Mouse (Mus musculus) thymus, postnatal 0 days (tissue): ENCODE measurements around the gene Ankrd12. TPM values are rescaled to one million over a fixed set of nuclear protein-coding genes. Genes with fewer than 3 reads are reported as not detected.
A peak's percentile ranks its signal among the peaks of the same experiment; 100 is the strongest.

ENCODE experiments used
- DNase-seq: peaks from one replicate; pipeline ENCODE4 v3.0.0-alpha.2; 2015; ENCODE audit warnings: low spot score
- polyA plus RNA-seq: library from polyadenylated mRNA; unstranded; fragments of >200 nt; fragmentation: Nextera tagmentation; extraction: Ambion mirVana; gene quantifications from 2 replicates; pipeline ENCODE4 v1.2.1, GENCODE M21; 2015

The Ankrd12 gene
- polyA plus RNA-seq = 31.6 and 32.4 TPM in 2 replicates

DNA sequence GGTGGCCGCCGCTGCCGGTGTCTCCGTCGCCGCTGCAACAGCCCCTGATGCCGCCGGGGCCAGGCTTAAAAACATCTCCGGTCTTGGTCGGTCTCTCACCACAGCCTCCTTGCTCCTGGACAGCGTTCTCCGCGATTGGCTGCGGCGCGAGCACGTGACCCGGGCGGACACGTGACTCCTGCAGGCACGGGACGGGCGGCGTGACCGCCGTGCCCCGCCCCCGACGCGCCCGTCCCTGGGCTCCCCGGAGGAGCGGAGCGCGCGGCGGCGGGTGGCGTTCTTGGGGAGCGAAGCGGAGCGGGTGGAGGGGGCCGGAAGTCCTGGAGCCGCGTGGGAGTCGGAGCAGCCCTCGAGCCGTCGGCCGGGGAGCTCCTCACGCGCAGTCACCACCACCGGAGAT lies at the start of gene Ankrd12:
Ankrd12 (minus strand) TSS at position 156 of the 400 bp plus-strand sequence.
- DNase-seq = peak; percentile 95

DNA sequence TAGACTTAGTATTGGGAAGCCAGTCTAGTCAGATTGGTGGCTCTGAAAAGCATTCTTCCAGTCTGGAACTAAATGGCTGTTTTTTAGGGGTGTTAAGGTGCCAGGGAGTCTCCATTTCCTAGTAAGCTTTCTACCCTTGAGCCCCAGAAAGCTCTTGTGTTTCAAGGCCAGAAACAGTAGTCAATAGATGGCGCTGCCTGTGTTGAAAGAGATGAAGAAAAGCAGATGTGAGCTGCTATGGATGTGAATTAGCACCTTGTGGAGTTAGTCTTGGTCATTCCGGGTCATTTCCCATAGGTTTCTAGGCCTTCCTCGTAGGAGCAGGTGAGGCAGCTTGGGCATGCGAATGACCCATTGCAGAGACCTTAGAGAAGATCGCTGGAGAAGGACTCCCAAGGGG lies 48.3 kb upstream of the Ankrd12 start:
- DNase-seq = peak; percentile 45

DNA sequence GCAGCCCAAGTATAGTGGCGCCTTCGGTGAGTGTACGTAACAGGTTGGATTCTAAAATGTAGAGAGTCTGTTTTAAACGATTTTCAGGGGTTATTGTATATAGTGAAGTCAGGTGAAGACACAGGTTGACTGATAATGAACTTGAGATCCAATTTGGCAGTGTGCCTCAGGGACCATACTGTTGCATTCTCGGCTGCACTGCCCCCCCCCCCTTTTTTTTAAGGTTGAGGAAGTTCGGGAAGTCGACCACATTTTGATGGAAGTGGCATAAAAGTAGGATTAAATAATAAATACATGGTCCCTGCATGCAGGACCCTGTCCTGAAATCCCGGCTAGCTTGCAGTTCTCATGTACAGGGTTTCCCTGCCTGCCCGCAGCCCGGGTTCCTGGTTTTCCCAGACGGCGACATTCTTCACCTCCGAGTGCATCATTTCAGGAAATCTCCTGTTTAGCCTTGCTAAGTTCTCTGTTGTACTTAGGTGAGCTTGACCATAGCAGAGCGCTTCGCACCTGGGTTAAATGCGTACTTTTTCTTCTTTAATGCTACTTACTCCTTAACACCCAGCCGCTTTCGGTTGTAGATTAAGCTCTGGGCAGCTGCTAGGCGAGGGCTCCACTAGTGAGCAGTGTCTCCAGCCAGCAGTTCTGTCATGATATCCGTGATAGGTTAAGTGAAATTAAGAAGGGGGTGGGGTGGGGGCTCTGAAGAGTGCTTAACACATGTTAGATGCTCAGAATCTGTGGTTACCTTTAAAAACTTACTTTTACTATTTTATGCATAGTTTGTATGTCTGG lies 47.1 kb upstream of the Ankrd12 start:
- no peak for DNase-seq

DNA sequence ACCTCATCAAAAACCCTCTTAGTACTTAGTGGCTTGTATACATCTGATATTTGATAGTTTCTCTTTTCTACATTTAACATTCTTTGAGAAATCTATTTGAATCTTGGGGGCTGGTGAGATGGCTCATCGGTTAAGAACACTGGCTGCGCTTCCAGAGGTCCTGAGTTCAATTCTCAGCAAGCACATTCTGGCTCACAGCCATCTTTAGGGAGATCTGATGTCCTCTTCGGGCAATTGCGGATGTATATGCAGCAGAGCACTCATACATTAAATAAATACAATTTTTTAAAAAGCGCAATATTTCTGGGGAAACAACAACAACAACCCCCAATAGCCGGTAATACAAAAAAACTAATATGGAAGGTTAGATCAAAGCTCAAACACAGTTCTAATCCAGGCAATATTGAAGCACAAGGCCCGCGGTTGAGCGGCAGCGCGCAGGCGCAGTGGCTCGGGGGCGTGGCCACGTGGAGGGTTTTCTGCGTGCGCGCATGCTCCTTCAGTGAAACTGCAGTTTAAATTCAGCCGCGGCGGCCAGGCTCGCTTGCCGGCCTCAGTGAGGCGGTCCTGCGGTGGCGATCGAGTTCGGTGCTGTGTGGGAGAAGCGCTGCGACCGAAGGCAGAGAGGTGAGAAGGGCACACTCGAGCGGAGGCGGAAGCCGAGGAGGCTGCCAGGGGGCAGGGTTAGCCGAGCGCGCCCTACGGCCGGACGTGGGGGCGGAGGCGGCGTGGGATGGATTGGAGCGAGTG lies 46.4 kb upstream of the Ankrd12 start, which contains the start of gene Ddx11:
Ddx11 (plus strand) TSS at position 455 of the 750 bp plus-strand sequence.
- peak; percentile 86 for DNase-seq

DNA sequence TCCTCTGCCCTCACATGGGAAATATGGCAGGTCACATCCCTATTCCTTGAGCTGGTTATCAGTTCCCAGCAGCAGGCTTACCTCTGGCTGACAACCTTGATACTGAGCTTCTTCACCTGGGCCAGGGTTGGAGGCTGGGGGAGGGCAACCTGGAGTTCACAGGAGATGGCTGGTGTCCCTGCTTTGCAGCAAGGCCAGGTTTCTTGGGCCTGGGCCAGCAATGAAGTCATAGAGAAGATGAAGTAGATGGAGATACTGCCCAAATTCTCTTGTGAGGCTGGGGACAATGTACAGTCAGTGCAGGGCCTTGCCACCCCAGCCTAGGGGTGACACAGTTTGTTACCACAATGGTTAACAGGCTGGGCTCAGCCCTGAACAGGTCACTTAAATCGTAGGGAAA lies 43.8 kb upstream of the Ankrd12 start:
- DNase-seq = no peak

DNA sequence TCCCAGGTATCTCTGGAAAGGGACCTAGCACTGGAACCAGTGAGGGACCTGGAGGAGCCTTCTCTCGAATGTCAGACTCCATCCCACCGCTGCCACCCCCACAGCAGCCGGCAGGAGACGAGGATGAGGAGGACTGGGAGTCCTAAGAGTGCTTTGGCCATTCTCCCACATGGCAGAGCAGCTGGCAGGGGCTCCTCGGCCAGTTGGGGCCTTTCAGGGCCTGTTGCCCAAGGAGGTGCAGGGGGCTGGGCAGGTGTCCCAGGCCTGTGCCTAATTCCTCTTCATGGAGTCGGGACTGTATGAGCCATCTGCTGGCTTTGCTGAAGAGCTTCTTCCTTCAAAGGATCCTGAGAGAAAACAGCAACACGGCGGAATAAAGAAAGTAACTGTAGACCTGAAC lies 42.1 kb upstream of the Ankrd12 start:
- DNase-seq = no peak

DNA sequence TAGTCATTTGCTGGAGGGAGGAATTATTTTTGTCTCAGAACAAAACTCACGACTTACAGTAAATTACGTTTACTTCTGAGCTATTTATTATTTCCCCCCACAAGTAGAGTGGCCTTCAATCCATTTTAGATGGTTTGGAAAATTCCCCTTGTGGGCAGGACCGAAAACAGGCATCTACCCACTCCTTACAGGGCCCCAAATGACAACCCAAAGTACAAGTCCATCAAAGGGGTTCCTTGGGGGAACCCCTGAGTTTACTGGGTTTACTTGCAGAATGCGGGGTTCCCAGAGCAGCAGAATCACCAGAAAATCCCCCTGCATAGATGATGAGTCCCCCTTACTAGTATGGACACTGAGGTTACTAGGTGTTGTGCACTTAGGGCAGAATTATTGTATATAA lies 35.3 kb upstream of the Ankrd12 start:
- peak; percentile 17 for DNase-seq

DNA sequence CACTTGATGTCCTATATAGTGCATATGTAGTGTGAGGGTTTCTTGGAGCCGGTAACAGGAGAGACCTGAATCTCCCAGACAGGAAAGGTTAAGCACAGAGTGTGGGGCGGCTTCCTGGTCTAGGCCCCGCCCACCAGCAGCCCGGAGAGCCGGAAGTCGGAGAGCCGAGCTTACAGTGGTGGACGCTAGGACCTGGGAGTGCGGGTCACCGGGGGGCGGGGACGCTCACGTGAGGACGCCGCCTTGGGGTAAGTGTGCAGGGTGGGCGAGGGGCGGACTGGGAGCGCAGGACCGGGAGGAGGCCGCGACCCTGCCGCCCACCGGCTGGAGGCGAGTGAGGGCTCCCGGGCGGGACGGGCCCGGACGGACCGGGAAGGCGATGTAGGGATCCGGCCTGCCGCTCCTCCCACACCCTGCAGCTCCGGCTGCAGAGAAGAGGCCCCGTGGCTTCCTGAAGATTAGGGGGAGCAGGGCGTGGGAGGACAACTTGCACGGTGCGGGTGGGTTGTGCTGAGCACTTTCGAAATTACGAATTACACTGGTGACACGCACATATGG lies 34.6 kb upstream of the Ankrd12 start, which contains the start of gene Washc1:
Washc1 (plus strand) TSS at position 144 of the 558 bp plus-strand sequence.
- DNase-seq = peak; percentile 91

DNA sequence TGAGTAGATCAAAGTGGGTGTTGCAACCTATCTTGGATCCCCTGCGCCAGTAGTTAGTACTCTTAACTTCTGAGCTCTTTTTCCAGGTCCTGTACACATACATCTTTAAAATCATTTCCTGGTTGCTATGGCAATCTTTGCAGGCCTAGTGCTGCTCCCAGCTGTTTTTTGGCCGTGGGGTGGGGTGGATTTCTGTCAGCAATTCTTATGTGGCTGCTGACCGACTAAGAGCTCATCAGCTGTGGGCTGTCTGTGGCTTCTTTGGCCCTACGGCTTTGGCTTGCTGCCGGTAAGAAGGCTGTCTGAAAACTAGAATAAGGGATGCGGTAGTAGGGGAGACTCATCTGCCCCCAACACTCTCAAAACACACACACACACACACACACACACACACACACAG lies 33.9 kb upstream of the Ankrd12 start:
- peak; percentile 28 for DNase-seq

DNA sequence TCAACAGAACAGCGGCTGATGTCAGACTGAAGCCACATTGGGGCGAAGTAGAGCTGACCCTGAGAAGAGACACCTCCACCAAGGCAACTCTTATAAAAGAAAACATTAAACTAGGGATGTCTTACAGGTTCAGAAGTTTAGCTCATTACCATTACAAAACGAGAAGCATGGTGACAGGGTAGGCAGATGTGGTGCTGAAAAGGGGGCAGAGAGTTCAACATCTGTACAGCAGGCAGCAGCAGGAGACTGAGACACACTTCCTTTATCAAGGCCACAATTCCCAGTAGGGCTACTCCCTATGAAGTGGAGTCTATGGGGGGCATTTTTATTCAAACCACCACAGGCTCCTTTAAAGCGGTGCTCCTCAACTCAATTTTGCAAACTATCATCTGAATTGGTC lies 31.3 kb upstream of the Ankrd12 start:
- DNase-seq = no peak

DNA sequence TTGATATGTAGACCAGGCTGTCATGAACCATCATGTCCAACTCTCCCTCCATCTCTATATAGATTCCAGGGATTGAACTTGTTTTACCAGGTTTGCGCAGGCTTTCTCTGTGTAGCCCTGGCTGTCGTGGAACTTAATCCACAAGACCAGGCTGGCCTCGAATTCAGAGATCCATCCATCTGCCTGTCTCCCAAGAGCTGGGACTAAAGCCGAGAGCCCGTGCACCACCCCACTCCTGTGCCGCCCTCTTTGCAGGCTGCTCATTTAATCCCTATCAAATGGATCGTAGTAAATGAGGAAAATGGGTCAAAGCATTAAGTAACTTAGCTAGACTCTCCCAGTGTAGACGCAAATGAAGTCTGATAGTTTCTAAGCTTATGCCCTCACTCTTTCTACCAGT lies 30.6 kb upstream of the Ankrd12 start:
- no peak for DNase-seq

DNA sequence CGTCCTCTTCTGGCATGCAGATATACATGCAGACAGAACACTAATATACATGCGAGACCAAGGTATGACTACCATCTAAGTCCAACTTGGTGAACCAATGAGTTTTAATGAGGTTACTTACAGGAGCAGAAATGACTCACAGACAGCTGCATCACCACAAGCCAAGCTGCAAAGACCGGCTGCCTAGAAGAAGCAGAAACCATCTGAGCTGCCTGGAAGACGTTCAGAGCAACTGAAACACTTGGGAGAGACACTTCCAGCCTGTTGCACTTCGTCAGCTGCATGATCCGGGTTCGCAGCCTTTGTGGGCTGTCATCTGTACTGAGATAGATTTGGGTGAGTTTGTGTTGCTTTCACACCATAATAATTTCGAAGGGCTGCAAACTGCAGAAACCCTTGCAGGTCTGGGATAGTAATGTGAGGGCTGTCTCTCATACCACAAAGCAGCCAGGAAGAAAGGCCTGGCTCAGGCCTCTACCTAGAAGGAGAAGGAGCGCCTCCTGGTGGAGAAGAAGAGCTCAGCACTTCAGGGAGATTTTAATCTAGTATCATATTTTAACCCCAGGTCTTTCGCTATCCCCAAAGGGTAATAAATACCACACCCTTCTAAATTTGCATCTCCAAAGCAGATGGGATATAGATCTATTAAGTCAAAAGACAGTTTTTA lies 29.8 kb upstream of the Ankrd12 start:
- DNase-seq = peak; percentile 80

DNA sequence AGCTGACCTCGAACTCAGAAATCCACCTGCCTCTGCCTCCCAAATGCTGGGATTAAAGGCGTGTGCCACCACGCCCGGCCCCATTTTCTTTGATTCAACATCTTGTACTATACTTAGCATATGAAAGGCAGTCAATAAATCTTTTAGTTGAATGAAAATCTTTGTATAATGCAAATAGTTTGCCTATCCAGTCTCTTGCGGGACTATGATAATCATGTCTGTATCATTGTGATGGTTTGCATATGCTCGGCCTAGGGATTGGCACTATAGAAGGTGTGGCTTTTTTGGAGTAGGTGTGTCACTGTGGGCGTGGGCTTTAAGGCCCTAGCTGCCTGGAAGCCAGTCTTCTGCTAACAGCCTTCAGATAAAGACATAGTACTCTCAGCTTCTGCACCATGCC lies 27.2 kb upstream of the Ankrd12 start:
- DNase-seq = no peak

DNA sequence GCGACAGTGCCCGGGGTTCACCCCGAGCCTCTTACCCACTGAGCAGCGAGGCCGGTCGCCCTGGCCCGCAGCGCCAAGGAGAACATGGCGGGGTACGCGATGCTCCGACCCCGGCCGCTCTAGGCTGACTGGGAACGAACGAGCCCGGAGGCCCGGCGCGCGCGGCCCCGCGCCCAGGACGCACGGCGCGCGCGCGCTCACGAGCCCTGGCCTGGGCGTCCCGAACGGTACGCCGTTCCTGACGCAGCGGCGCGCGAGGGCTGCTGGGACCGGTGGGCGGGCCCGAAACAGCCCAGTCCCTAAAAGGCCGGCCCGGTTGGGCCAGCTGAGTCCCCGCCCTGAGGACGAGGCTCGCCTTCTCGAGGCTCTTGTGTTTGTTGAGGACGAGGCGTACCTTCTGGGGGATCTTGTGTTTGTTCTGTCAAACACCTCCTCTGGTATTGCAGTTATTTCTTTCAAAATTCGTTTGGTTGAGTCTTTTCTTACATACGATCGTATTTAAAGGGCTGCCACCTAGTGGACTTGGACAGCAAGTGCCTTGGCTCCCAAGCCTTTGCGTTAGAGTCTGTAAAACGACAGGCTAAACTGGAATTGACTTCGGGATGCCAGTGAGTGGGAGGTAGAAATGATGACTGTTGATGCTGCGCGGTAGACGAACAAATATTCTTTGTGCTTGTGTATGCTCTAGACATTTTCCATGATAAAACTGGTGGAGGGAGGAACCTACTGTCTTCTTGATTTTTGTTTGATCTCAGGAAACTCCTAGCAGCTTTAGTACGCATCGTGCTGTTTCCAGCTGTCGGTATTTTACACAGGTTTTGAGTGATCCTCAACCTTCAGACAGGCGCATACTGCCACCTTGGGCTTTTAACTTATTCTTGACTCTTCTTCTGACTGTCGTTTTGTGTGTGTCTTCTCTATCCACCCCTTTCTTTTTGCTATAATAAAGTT lies 24.8 kb upstream of the Ankrd12 start, which contains the start of gene Ndufv2:
Ndufv2 (minus strand) TSS at position 180 of the 951 bp plus-strand sequence.
- peak; percentile 98 for DNase-seq

DNA sequence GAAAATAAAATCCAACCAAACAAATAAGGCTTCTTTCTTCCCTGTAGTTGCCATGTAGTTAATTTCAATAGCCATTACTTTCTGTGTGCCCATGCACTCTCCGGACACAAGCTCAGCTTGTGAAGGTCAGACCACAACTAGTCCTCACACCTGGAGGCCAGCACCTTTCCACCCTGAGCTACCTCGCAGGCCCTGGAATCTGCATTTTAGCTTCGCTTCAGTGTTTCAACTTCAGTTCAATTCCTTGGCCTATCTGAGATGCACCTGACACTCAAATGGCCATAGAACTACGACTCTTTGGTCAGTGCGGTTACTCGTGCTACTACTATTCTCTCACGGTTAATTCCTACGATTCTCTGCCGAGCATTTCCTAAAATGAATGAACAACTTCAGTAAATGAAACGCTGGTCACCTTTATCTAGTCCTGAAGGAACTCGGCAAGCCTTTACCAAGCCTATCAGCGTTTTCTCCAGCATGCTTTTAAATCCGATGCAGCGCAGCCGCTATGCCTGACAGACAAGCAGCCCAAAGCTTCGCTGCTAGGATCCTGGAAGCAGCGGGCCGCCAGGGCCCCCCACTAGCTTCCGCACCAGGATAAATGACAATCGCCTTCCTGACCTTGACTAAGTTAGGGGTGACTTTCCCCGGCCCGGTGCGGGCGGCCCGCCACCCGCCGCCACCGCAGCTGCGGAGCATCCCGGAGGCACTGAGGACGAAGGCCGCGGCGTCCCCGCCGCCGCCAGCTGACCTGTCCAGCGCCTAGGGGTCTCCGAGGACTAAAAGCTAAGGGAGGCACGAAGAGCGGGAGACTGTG lies 23.9 kb upstream of the Ankrd12 start:
- no peak for DNase-seq

DNA sequence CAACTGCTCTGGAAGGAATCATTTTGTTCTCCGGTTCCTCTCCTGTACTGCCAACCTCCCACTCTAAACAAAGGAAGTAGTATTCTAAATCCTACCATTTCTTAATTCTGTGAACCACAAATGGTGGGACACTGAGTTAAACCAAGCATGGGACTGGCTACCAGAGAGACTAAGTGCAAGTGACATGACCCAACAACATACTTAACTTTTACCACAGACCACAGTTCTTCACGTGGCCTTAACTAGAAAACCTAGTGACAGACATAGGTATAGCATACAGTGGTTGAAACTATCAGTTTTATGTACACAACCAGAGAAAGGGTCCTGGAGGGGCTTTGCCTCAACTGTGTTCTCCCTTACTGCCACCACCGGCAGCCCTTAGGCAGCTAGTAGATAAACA lies 15.8 kb upstream of the Ankrd12 start:
- DNase-seq = no peak

DNA sequence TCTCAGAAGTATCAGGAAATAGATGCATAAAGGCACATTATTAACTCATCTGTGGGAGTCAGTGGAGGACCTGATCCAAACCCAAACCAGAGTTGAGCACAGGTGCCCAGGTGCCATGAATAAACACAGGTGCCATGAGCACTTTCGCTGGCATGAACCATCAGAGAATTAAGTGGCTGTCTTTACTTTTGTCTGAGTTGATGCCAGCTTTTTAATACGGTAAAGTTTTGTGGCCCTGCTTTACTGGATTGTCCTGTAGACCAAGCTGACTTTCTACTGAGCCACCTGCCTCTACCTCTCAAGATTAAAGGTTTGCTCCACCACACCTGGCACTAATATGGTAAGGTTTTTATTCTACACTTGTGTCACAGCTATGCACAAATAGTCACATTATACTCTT lies 15.2 kb upstream of the Ankrd12 start:
- no peak for DNase-seq

DNA sequence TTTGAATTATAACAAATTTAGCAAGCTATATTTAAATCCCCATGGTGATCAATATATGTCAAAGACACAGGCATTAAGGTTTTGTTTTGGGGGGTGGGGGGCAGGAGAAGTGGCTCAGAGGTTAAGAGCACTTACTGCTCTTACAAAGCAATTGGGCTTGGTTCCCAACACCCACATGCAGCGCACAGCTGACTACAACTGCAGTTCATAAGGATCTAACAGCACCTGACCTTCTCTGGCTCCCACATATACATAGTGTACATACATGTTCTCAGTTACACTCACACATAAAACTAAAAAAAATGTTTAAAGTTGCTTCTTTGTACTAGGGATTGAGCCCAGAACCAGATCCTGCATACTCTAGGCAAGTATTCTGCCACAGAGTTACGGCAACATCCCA lies 14.5 kb upstream of the Ankrd12 start:
- no peak for DNase-seq

DNA sequence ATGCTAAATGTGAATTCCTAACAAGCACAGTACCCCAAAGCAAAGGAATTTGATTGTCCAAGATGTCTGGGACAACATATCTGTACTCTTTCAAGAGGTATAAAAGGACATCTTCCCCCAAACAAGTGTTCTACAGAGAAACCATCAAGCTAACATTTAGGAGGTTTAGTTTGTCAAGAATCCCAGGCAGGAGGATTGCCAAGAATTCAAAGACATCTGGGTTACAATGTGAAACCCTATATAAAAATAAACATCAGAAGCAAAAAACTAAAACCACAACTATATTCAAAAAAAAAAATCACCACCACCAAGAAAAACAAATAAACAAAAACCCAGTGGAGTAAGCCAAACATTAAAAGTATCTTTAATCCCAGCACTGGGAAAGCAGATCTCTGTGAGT lies 13.4 kb upstream of the Ankrd12 start:
- no peak for DNase-seq
